Mouse (Mus musculus): ENCODE results near the gene Ifitm7. TPM values are rescaled to one million over a fixed set of nuclear protein-coding genes. Genes with fewer than 3 reads are reported as not detected.
"Not testable (repeated sequence)": the region's sequence is repeated elsewhere in the genome, so short reads cannot be mapped to it uniquely, and the experiment has no call there.

The Ifitm7 gene
- polyA plus RNA-seq, 1 experiment = not detected

GRCm38 (mm10) chr16:13983161-13983560 is 3.5 kb downstream of the Ifitm7 start:
- Histone ChIP-seq H3K4me1 (replicated peaks; ENCODE audit: control insufficient read depth, insufficient read depth, low read length) (no peaks in the 10 kb centered on the region), H3K27ac (ENCODE audit: control insufficient read depth, insufficient read depth, low read length) (no peak overlapping the region), H3K4me3 (ENCODE audit: control insufficient read depth, insufficient read depth, low read length) (no peak overlapping the region), H3K36me3 (ENCODE audit: control insufficient read depth, insufficient read depth, low read length) (no peaks in the 10 kb centered on the region), H3K27me3 (ENCODE audit: control insufficient read depth, insufficient read depth, low read length) (0 out of 2 replicates have a peak, but pooled peaks cover 3% of the 10 kb centered on the region)
- TF ChIP-seq POLR2A (IDR thresholded peaks at IDR 0.05; ENCODE audit: control insufficient read depth, extremely low read depth, insufficient read depth, low read length, poor library complexity) = no peak
- no peak for TF ChIP-seq CTCF (IDR thresholded peaks at IDR 0.05; ENCODE audit: borderline replicate concordance, control insufficient read depth, extremely low read depth, insufficient read depth, low read length, poor library complexity)
- WGBS = 96% methylated on average over 5 of the region's 5 CpGs
- no peak for DNase-seq

- 96% methylated on average over 3 of the region's 3 CpGs for WGBS
- not testable (repeated sequence) for H3K27me3 ChIP-seq (ENCODE audit: control insufficient read depth, insufficient read depth, low read length); H3K27ac ChIP-seq (ENCODE audit: control insufficient read depth, insufficient read depth, low read length); H3K4me3 ChIP-seq (ENCODE audit: control insufficient read depth, insufficient read depth, low read length); H3K36me3 ChIP-seq (ENCODE audit: control insufficient read depth, insufficient read depth, low read length); DNase-seq; H3K4me1 ChIP-seq (replicated peaks; ENCODE audit: control insufficient read depth, insufficient read depth, low read length)
Measured at GRCm38 (mm10) chr16:13981726-13982125, 5.0 kb downstream of the Ifitm7 start.

- not testable (repeated sequence) for DNase-seq; H3K27ac ChIP-seq (ENCODE audit: control insufficient read depth, insufficient read depth, low read length); H3K4me1 ChIP-seq (replicated peaks; ENCODE audit: control insufficient read depth, insufficient read depth, low read length); H3K36me3 ChIP-seq (ENCODE audit: control insufficient read depth, insufficient read depth, low read length); H3K27me3 ChIP-seq (ENCODE audit: control insufficient read depth, insufficient read depth, low read length); H3K4me3 ChIP-seq (ENCODE audit: control insufficient read depth, insufficient read depth, low read length)
- 96% methylated on average over 1 of the region's 1 CpGs for WGBS
Measured at GRCm38 (mm10) chr16:13977026-13977425, 9.7 kb downstream of the Ifitm7 start.

- not testable (repeated sequence) for H3K27ac ChIP-seq (ENCODE audit: control insufficient read depth, insufficient read depth, low read length); H3K4me3 ChIP-seq (ENCODE audit: control insufficient read depth, insufficient read depth, low read length); H3K27me3 ChIP-seq (ENCODE audit: control insufficient read depth, insufficient read depth, low read length); DNase-seq; H3K4me1 ChIP-seq (replicated peaks; ENCODE audit: control insufficient read depth, insufficient read depth, low read length); H3K36me3 ChIP-seq (ENCODE audit: control insufficient read depth, insufficient read depth, low read length)
- WGBS = 94% methylated on average over 4 of the region's 4 CpGs
Measured at GRCm38 (mm10) chr16:13976358-13976896, 10.3 kb downstream of the Ifitm7 start.

GRCm38 (mm10) chr16:13972051-13972450 is 14.6 kb downstream of the Ifitm7 start:
- WGBS = 94% methylated on average over 8 of the region's 8 CpGs
- no peak for DNase-seq
- TF ChIP-seq POLR2A (IDR thresholded peaks at IDR 0.05; ENCODE audit: control insufficient read depth, extremely low read depth, insufficient read depth, low read length, poor library complexity) (no peak), CTCF (IDR thresholded peaks at IDR 0.05; ENCODE audit: borderline replicate concordance, control insufficient read depth, extremely low read depth, insufficient read depth, low read length, poor library complexity) (no peak)
- no peak overlapping the region for H3K27ac ChIP-seq (ENCODE audit: control insufficient read depth, insufficient read depth, low read length)
- no peaks in the 10 kb centered on the region for H3K36me3 ChIP-seq (ENCODE audit: control insufficient read depth, insufficient read depth, low read length)
- H3K4me3 ChIP-seq (ENCODE audit: control insufficient read depth, insufficient read depth, low read length) = no peak overlapping the region
- no peaks in the 10 kb centered on the region for H3K27me3 ChIP-seq (ENCODE audit: control insufficient read depth, insufficient read depth, low read length)
- no peaks in the 10 kb centered on the region for H3K4me1 ChIP-seq (replicated peaks; ENCODE audit: control insufficient read depth, insufficient read depth, low read length)

GRCm38 (mm10) chr16:13969096-13969495 is 17.6 kb downstream of the Ifitm7 start:
- Histone ChIP-seq H3K4me1 (replicated peaks; ENCODE audit: control insufficient read depth, insufficient read depth, low read length) (no peaks in the 10 kb centered on the region), H3K36me3 (ENCODE audit: control insufficient read depth, insufficient read depth, low read length) (no peaks in the 10 kb centered on the region), H3K27ac (ENCODE audit: control insufficient read depth, insufficient read depth, low read length) (no peak overlapping the region), H3K27me3 (ENCODE audit: control insufficient read depth, insufficient read depth, low read length) (no peaks in the 10 kb centered on the region), H3K4me3 (ENCODE audit: control insufficient read depth, insufficient read depth, low read length) (no peak overlapping the region)
- no peak for TF ChIP-seq CTCF (IDR thresholded peaks at IDR 0.05; ENCODE audit: borderline replicate concordance, control insufficient read depth, extremely low read depth, insufficient read depth, low read length, poor library complexity)
- TF ChIP-seq POLR2A (IDR thresholded peaks at IDR 0.05; ENCODE audit: control insufficient read depth, extremely low read depth, insufficient read depth, low read length, poor library complexity) = no peak
- 89% methylated on average over 1 of the region's 1 CpGs for WGBS
- DNase-seq = no peak

GRCm38 (mm10) chr16:13962053-13962452 is 24.6 kb downstream of the Ifitm7 start:
- no peak overlapping the region for H3K4me3 ChIP-seq (ENCODE audit: control insufficient read depth, insufficient read depth, low read length)
- TF ChIP-seq POLR2A (IDR thresholded peaks at IDR 0.05; ENCODE audit: control insufficient read depth, extremely low read depth, insufficient read depth, low read length, poor library complexity) (no peak), CTCF (IDR thresholded peaks at IDR 0.05; ENCODE audit: borderline replicate concordance, control insufficient read depth, extremely low read depth, insufficient read depth, low read length, poor library complexity) (no peak)
- WGBS = 20% methylated on average over 1 of the region's 1 CpGs
- no peaks in the 10 kb centered on the region for H3K4me1 ChIP-seq (replicated peaks; ENCODE audit: control insufficient read depth, insufficient read depth, low read length)
- no peaks in the 10 kb centered on the region for H3K27me3 ChIP-seq (ENCODE audit: control insufficient read depth, insufficient read depth, low read length)
- H3K36me3 ChIP-seq (ENCODE audit: control insufficient read depth, insufficient read depth, low read length) = no peaks in the 10 kb centered on the region
- no peak for DNase-seq
- no peak overlapping the region for H3K27ac ChIP-seq (ENCODE audit: control insufficient read depth, insufficient read depth, low read length)

All from thymus, adult 2 months (tissue).